Mouse (Mus musculus) left cerebral cortex, postnatal 36 days (tissue): ENCODE measurements around the gene B230217C12Rik. TPM values are rescaled to one million over a fixed set of nuclear protein-coding genes. Genes with fewer than 3 reads are reported as not detected.

Source experiments
- DNase-seq, 2 experiments: peaks; one replicate each; pipeline ENCODE4 v3.0.0; 2021 to 2022; ENCODE audit warnings: low spot score in 2 of 2, mixed read lengths in 1 of 2
- intact Hi-C: fragments of 180-260 bp; cut with DNase I; formaldehyde crosslinking; loops from one replicate; pipeline ENCODE4 v1.15.1; 2025
- total RNA-seq, 2 experiments: library from RNA; stranded (reverse); gene quantifications; 2 replicates each; pipeline ENCODE4 v1.2.3; 2021

Gene B230217C12Rik
- total RNA-seq, 2 experiments from 2014 or later: 79.9 to 81.0 TPM

GRCm38 (mm10) chr11:97807626-97808025 lies 33.0 kb upstream of the B230217C12Rik start:
- intact Hi-C loops: no loop called here
- no peak for DNase-seq

GRCm38 (mm10) chr11:97808093-97808492 lies 32.5 kb upstream of the B230217C12Rik start:
- no peak for DNase-seq
- intact Hi-C loops: no loop called here

- no peak for DNase-seq
- intact Hi-C loops: no loop called here
Measured at GRCm38 (mm10) chr11:97808621-97809234, 31.9 kb upstream of the B230217C12Rik start.

GRCm38 (mm10) chr11:97809235-97810121 lies 31.1 kb upstream of the B230217C12Rik start:
- intact Hi-C loops: no loop called here
- no peak for DNase-seq

- intact Hi-C loops: no loop called here
- DNase-seq: no peak
Measured at GRCm38 (mm10) chr11:97810356-97810755, 30.2 kb upstream of the B230217C12Rik start.

- DNase-seq: no peak
- intact Hi-C loops: no loop called here
Measured at GRCm38 (mm10) chr11:97810970-97811369, 29.6 kb upstream of the B230217C12Rik start.

GRCm38 (mm10) chr11:97811569-97812362 lies 28.8 kb upstream of the B230217C12Rik start:
- intact Hi-C loops: no loop called here
- no peak for DNase-seq

GRCm38 (mm10) chr11:97812491-97812921 lies 28.1 kb upstream of the B230217C12Rik start:
- DNase-seq: no peak
- intact Hi-C loops: no loop called here

GRCm38 (mm10) chr11:97813085-97813484 lies 27.5 kb upstream of the B230217C12Rik start:
- intact Hi-C loops: no loop called here
- no peak for DNase-seq

- intact Hi-C loops: no loop called here
- no peak for DNase-seq
Measured at GRCm38 (mm10) chr11:97813746-97814515, 26.6 kb upstream of the B230217C12Rik start.

- intact Hi-C loops: no loop called here
- no peak for DNase-seq
Measured at GRCm38 (mm10) chr11:97815736-97816135, 24.8 kb upstream of the B230217C12Rik start.

GRCm38 (mm10) chr11:97816176-97816575 lies 24.4 kb upstream of the B230217C12Rik start:
- intact Hi-C loops: no loop called here
- no peak for DNase-seq

GRCm38 (mm10) chr11:97816916-97817315 lies 23.7 kb upstream of the B230217C12Rik start:
- intact Hi-C loops: no loop called here

GRCm38 (mm10) chr11:97817379-97817778 lies 23.2 kb upstream of the B230217C12Rik start:
- intact Hi-C loops: no loop called here
- DNase-seq: no peak

More at GRCm38 (mm10) chr11:97816916-97817315, 23.7 kb upstream of the B230217C12Rik start:
- DNase-seq: no peak

GRCm38 (mm10) chr11:97818003-97818402 lies 22.6 kb upstream of the B230217C12Rik start:
- intact Hi-C loops: no loop called here
- no peak for DNase-seq

GRCm38 (mm10) chr11:97818571-97818970 lies 22.0 kb upstream of the B230217C12Rik start:
- intact Hi-C loops: no loop called here

GRCm38 (mm10) chr11:97819102-97819501 lies 21.5 kb upstream of the B230217C12Rik start:
- DNase-seq: no peak
- intact Hi-C loops: no loop called here

More at GRCm38 (mm10) chr11:97818571-97818970, 22.0 kb upstream of the B230217C12Rik start:
- DNase-seq: no peak

- no peak for DNase-seq
- intact Hi-C loops: no loop called here
Measured at GRCm38 (mm10) chr11:97819923-97820322, 20.7 kb upstream of the B230217C12Rik start.

GRCm38 (mm10) chr11:97820840-97821239 lies 19.7 kb upstream of the B230217C12Rik start:
- intact Hi-C loops: no loop called here
- no peak for DNase-seq
